Mouse (Mus musculus) midbrain, embryonic 15.5 days (tissue): ENCODE measurements around the gene Olfr543. TPM values are rescaled to one million over a fixed set of nuclear protein-coding genes. Genes with fewer than 3 reads are reported as not detected.
"Not testable (repeated sequence)": the region's sequence is repeated elsewhere in the genome, so short reads cannot be mapped to it uniquely, and the experiment has no call there.

Experiments used
- ATAC-seq: fragments of 200-750 bp; cut with Nextera tagmentation; replicated peaks from 2 replicates; pipeline ENCODE4 v1.8.0; 2017; ENCODE audit warnings: moderate TSS enrichment
- H3K27ac ChIP-seq: fragments of 300-500 bp; sonication (generic); 2 replicates; pipeline ENCODE4 v1.5.1; 2015; ENCODE audit warnings: mild to moderate bottlenecking, inconsistent platforms
- H3K27me3 ChIP-seq: fragments of 300-500 bp; sonication (generic); replicated peaks from 2 replicates; pipeline ENCODE4 v1.6.1; 2015; ENCODE audit warnings: inconsistent platforms
- H3K36me3 ChIP-seq: fragments of 300-500 bp; sonication (generic); replicated peaks from 2 replicates; pipeline ENCODE4 v1.6.1; 2015; ENCODE audit warnings: inconsistent platforms
- H3K4me1 ChIP-seq: fragments of 300-500 bp; sonication (generic); 2 replicates; pipeline ENCODE4 v1.6.1; 2015; ENCODE audit warnings: inconsistent platforms
- H3K4me2 ChIP-seq: fragments of 300-500 bp; sonication (generic); 2 replicates; pipeline ENCODE4 v1.6.1; 2015; ENCODE audit warnings: inconsistent platforms, mild to moderate bottlenecking, moderate library complexity
- H3K4me3 ChIP-seq: fragments of 300-500 bp; sonication (generic); 2 replicates; pipeline ENCODE4 v1.5.1; 2015; ENCODE audit warnings: mild to moderate bottlenecking, inconsistent platforms
- H3K9ac ChIP-seq: fragments of 300-500 bp; sonication (generic); 2 replicates; pipeline ENCODE4 v1.6.1; 2015; ENCODE audit warnings: mild to moderate bottlenecking, inconsistent platforms
- H3K9me3 ChIP-seq: fragments of 300-500 bp; sonication (generic); 2 replicates; pipeline ENCODE4 v1.6.1; 2016; ENCODE audit warnings: inconsistent platforms
- WGBS: fragments of 180-500 bp; shearing (Covaris S2); methylation state at CpG from one replicate; pipeline ENCODE4 v1.1.7; 2015; ENCODE audit warnings: mixed read lengths; 5-methylcytosine and 5-hydroxymethylcytosine counted together
- polyA plus RNA-seq: library from polyadenylated mRNA; unstranded; fragments of >200 nt; fragmentation: Nextera tagmentation; extraction: Ambion mirVana; gene quantifications from 2 replicates; pipeline ENCODE4 v1.2.1, GENCODE M21; 2015

Olfr543 gene
- polyA plus RNA-seq, 1 experiment from 2014 or later = 0.93 TPM

GRCm38 (mm10) chr7:102499473-102499872 lies 18.0 kb upstream of the Olfr543 start, which contains the start of gene Olfr545:
Gene Olfr545, minus strand, starts transcription at chr7:102499573.
- Histone ChIP-seq H3K36me3 (no peaks in the 10 kb centered on the region), H3K27ac (no peak within 1 kb of the TSS), H3K4me1 (no peaks in the 10 kb centered on the region), H3K4me2 (no peak within 1 kb of the TSS), H3K4me3 (no peak within 1 kb of the TSS), H3K27me3 (no peaks in the 10 kb centered on the region), H3K9ac (no peak within 1 kb of the TSS), H3K9me3 (no peaks in the 10 kb centered on the region)
- WGBS = 77% methylated on average over 3 of the region's 3 CpGs
- no peak for ATAC-seq

GRCm38 (mm10) chr7:102494416-102494815 lies 12.9 kb upstream of the Olfr543 start:
- not testable (repeated sequence) for H3K9me3 ChIP-seq, H3K4me1 ChIP-seq, H3K4me2 ChIP-seq, H3K36me3 ChIP-seq, H3K27me3 ChIP-seq, H3K27ac ChIP-seq, ATAC-seq, H3K4me3 ChIP-seq, H3K9ac ChIP-seq
- 49% methylated on average over 7 of the region's 7 CpGs for WGBS

- 71% methylated on average over 1 of the region's 1 CpGs for WGBS
- H3K36me3 ChIP-seq = no peaks in the 10 kb centered on the region
- H3K27me3 ChIP-seq = no peaks in the 10 kb centered on the region
- no peaks in the 10 kb centered on the region for H3K4me1 ChIP-seq
- no peak within 1 kb of the TSS for H3K27ac ChIP-seq
- H3K9me3 ChIP-seq = no peaks in the 10 kb centered on the region
- no peak for ATAC-seq
- H3K4me2 ChIP-seq = no peak within 1 kb of the TSS
- no peak within 1 kb of the TSS for H3K4me3 ChIP-seq
- no peak within 1 kb of the TSS for H3K9ac ChIP-seq
Measured at GRCm38 (mm10) chr7:102488161-102488560, 6.7 kb upstream of the Olfr543 start, which contains the start of gene Olfr544. Gene Olfr544, minus strand, starts transcription at chr7:102488313.

GRCm38 (mm10) chr7:102486105-102486504 lies 4.6 kb upstream of the Olfr543 start:
- WGBS = 89% methylated on average over 1 of the region's 1 CpGs
- Histone ChIP-seq H3K4me3 (no peak overlapping the region), H3K27me3 (no peaks in the 10 kb centered on the region), H3K27ac (no peak overlapping the region), H3K4me2 (no peak overlapping the region), H3K4me1 (no peaks in the 10 kb centered on the region), H3K9ac (no peak overlapping the region), H3K36me3 (no peaks in the 10 kb centered on the region), H3K9me3 (no peaks in the 10 kb centered on the region)
- no peak for ATAC-seq

- ATAC-seq, H3K27me3 ChIP-seq, H3K36me3 ChIP-seq, H3K27ac ChIP-seq, H3K4me1 ChIP-seq, H3K9ac ChIP-seq, H3K4me2 ChIP-seq, H3K9me3 ChIP-seq, H3K4me3 ChIP-seq: not testable (repeated sequence)
- 71% methylated on average over 8 of the region's 8 CpGs for WGBS
Measured at GRCm38 (mm10) chr7:102484766-102485165, 3.3 kb upstream of the Olfr543 start.

GRCm38 (mm10) chr7:102483665-102484064 lies 2.2 kb upstream of the Olfr543 start:
- H3K36me3 ChIP-seq = no peaks in the 10 kb centered on the region
- H3K9me3 ChIP-seq = no peaks in the 10 kb centered on the region
- 88% methylated on average over 2 of the region's 2 CpGs for WGBS
- no peaks in the 10 kb centered on the region for H3K4me1 ChIP-seq
- H3K27me3 ChIP-seq = no peaks in the 10 kb centered on the region
- no peak overlapping the region for H3K4me2 ChIP-seq
- no peak overlapping the region for H3K27ac ChIP-seq
- ATAC-seq = no peak
- H3K4me3 ChIP-seq = no peak overlapping the region
- no peak overlapping the region for H3K9ac ChIP-seq

GRCm38 (mm10) chr7:102480821-102481220 lies 658 bp downstream of the Olfr543 start:
- no peak overlapping the region for H3K4me3 ChIP-seq
- no peak overlapping the region for H3K9ac ChIP-seq
- WGBS = 84% methylated on average over 4 of the region's 4 CpGs
- no peak overlapping the region for H3K27ac ChIP-seq
- no peaks in the 10 kb centered on the region for H3K4me1 ChIP-seq
- H3K9me3 ChIP-seq = no peaks in the 10 kb centered on the region
- ATAC-seq = no peak
- no peaks in the 10 kb centered on the region for H3K36me3 ChIP-seq
- no peaks in the 10 kb centered on the region for H3K27me3 ChIP-seq
- no peak overlapping the region for H3K4me2 ChIP-seq

GRCm38 (mm10) chr7:102479368-102480078 lies 2.0 kb downstream of the Olfr543 start:
- no peak overlapping the region for H3K4me2 ChIP-seq
- WGBS = 85% methylated on average over 5 of the region's 5 CpGs
- no peak for ATAC-seq
- H3K36me3 ChIP-seq = no peaks in the 10 kb centered on the region
- H3K4me1 ChIP-seq = no peaks in the 10 kb centered on the region
- H3K9ac ChIP-seq = no peak overlapping the region
- H3K9me3 ChIP-seq = no peaks in the 10 kb centered on the region
- no peak overlapping the region for H3K27ac ChIP-seq
- H3K4me3 ChIP-seq = no peak overlapping the region
- no peaks in the 10 kb centered on the region for H3K27me3 ChIP-seq

GRCm38 (mm10) chr7:102478926-102479325 lies 2.6 kb downstream of the Olfr543 start:
- Histone ChIP-seq H3K27ac (no peak overlapping the region), H3K4me1 (no peaks in the 10 kb centered on the region), H3K9ac (no peak overlapping the region), H3K4me3 (no peak overlapping the region), H3K27me3 (no peaks in the 10 kb centered on the region), H3K36me3 (no peaks in the 10 kb centered on the region), H3K4me2 (no peak overlapping the region), H3K9me3 (no peaks in the 10 kb centered on the region)
- no peak for ATAC-seq
- WGBS = 92% methylated on average over 3 of the region's 3 CpGs

GRCm38 (mm10) chr7:102478425-102478824 lies 3.1 kb downstream of the Olfr543 start:
- Histone ChIP-seq H3K4me3 (no peak overlapping the region), H3K4me2 (no peak overlapping the region), H3K4me1 (no peaks in the 10 kb centered on the region), H3K27me3 (no peaks in the 10 kb centered on the region), H3K9me3 (no peaks in the 10 kb centered on the region), H3K27ac (no peak overlapping the region), H3K36me3 (no peaks in the 10 kb centered on the region), H3K9ac (no peak overlapping the region)
- WGBS = 95% methylated on average over 4 of the region's 4 CpGs
- ATAC-seq = no peak

- 64% methylated on average over 11 of the region's 11 CpGs for WGBS
- no peak overlapping the region for H3K4me3 ChIP-seq
- ATAC-seq = no peak
- no peaks in the 10 kb centered on the region for H3K4me1 ChIP-seq
- no peak overlapping the region for H3K4me2 ChIP-seq
- H3K9ac ChIP-seq = no peak overlapping the region
- no peak overlapping the region for H3K27ac ChIP-seq
- H3K27me3 ChIP-seq = no peaks in the 10 kb centered on the region
- no peaks in the 10 kb centered on the region for H3K9me3 ChIP-seq
- no peaks in the 10 kb centered on the region for H3K36me3 ChIP-seq
Measured at GRCm38 (mm10) chr7:102477377-102477776, 4.1 kb downstream of the Olfr543 start.

- Histone ChIP-seq H3K9me3 (no peaks in the 10 kb centered on the region), H3K36me3 (no peaks in the 10 kb centered on the region), H3K4me2 (no peak overlapping the region), H3K27ac (no peak overlapping the region), H3K27me3 (no peaks in the 10 kb centered on the region), H3K9ac (no peak overlapping the region), H3K4me3 (no peak overlapping the region), H3K4me1 (no peaks in the 10 kb centered on the region)
- 96% methylated on average over 5 of the region's 5 CpGs for WGBS
- ATAC-seq = no peak
Measured at GRCm38 (mm10) chr7:102476601-102477000, 4.9 kb downstream of the Olfr543 start.

GRCm38 (mm10) chr7:102472675-102473074 lies 8.8 kb downstream of the Olfr543 start:
- H3K27me3 ChIP-seq = no peaks in the 10 kb centered on the region
- H3K9ac ChIP-seq = no peak overlapping the region
- H3K27ac ChIP-seq = no peak overlapping the region
- no peak for ATAC-seq
- H3K4me2 ChIP-seq = no peak overlapping the region
- H3K9me3 ChIP-seq = no peaks in the 10 kb centered on the region
- H3K4me1 ChIP-seq = no peaks in the 10 kb centered on the region
- peaks cover 8% of the 10 kb centered on the region for H3K36me3 ChIP-seq
- 67% methylated on average over 5 of the region's 5 CpGs for WGBS
- no peak overlapping the region for H3K4me3 ChIP-seq
